Mouse (Mus musculus) layer of hippocampus, adult 2 months (tissue): ENCODE results near the gene Sag. TPM values are rescaled to one million over a fixed set of nuclear protein-coding genes. Genes with fewer than 3 reads are reported as not detected.

ENCODE experiments used
- DNase-seq, 2 experiments: peaks; one replicate each; pipeline ENCODE4 v3.0.0; 2022; ENCODE audit warnings: low spot score in 2 of 2
- H3K27ac ChIP-seq: fragments of 200-600 bp; 2 replicates; pipeline ENCODE4 v1.8.1; 2022
- H3K4me3 ChIP-seq: fragments of 200-600 bp; 2 replicates; pipeline ENCODE4 v1.8.1; 2022; ENCODE audit warnings: mild to moderate bottlenecking
- CTCF ChIP-seq: fragments of 200-600 bp; conservative IDR thresholded peaks from 2 replicates; pipeline ENCODE4 v1.8.1; 2022; ENCODE audit warnings: antibody characterized with exemption, mild to moderate bottlenecking, moderate library complexity
- total RNA-seq, 2 experiments: library from RNA; stranded (reverse); gene quantifications; 2 replicates each; pipeline ENCODE4 v1.2.3; 2021

Gene Sag
- total RNA-seq, 2 experiments from 2014 or later, result 2.0 to 2.6 TPM

GRCm38 (mm10) chr1:87852081-87852790, 48.8 kb downstream of the Sag start:
- TF ChIP-seq CTCF, result no peak
- Histone ChIP-seq H3K4me3 (no peak overlapping the region), H3K27ac (peak overlapping the region; percentile 78)
- no peak for DNase-seq

- peak in 1 of 2 experiments; percentile 60 for DNase-seq
- H3K27ac ChIP-seq, result peak within 1 kb of the TSS; percentile 91
- H3K4me3 ChIP-seq, result peak within 1 kb of the TSS; percentile 83
- TF ChIP-seq CTCF, result no peak
Measured at GRCm38 (mm10) chr1:87852892-87853600, 49.6 kb downstream of the Sag start, which contains the start of gene Dgkd. Gene Dgkd, plus strand, starts transcription at chr1:87853287.

- H3K27ac ChIP-seq, result peak overlapping the region; percentile 91
- TF ChIP-seq CTCF, result no peak
- no peak for DNase-seq
- peak overlapping the region; percentile 83 for H3K4me3 ChIP-seq
Measured at GRCm38 (mm10) chr1:87853601-87854361, 50.3 kb downstream of the Sag start.

- peak overlapping the region; percentile 83 for H3K4me3 ChIP-seq
- no peak for TF ChIP-seq CTCF
- H3K27ac ChIP-seq, result peak overlapping the region; percentile 91
- no peak for DNase-seq
Measured at GRCm38 (mm10) chr1:87854411-87854810, 50.9 kb downstream of the Sag start.

- peak overlapping the region; percentile 91 for H3K27ac ChIP-seq
- DNase-seq, result no peak
- H3K4me3 ChIP-seq, result peak overlapping the region; percentile 83
- no peak for TF ChIP-seq CTCF
Measured at GRCm38 (mm10) chr1:87854851-87855251, 51.4 kb downstream of the Sag start.

- no peak for DNase-seq
- no peak for TF ChIP-seq CTCF
- Histone ChIP-seq H3K4me3 (peak overlapping the region; percentile 83), H3K27ac (peak overlapping the region; percentile 91)
Measured at GRCm38 (mm10) chr1:87855522-87855921, 52.0 kb downstream of the Sag start.

- Histone ChIP-seq H3K4me3 (no peak overlapping the region; the same call in 1 of the 2 replicates), H3K27ac (peak overlapping the region; percentile 63)
- peak in 1 of 2 experiments; percentile 34 for DNase-seq
- no peak for TF ChIP-seq CTCF
Measured at GRCm38 (mm10) chr1:87856823-87857222, 53.3 kb downstream of the Sag start.

GRCm38 (mm10) chr1:87858031-87858430, 54.6 kb downstream of the Sag start:
- no peak for TF ChIP-seq CTCF
- no peak overlapping the region for H3K4me3 ChIP-seq
- 0 out of 2 replicates have a peak overlapping the region, but pooled peaks have one; percentile 63 for H3K27ac ChIP-seq

GRCm38 (mm10) chr1:87858529-87858928, 55.0 kb downstream of the Sag start:
- no peak overlapping the region for H3K27ac ChIP-seq
- no peak for TF ChIP-seq CTCF
- DNase-seq, result no peak

More at GRCm38 (mm10) chr1:87858031-87858430, 54.6 kb downstream of the Sag start:
- DNase-seq, result no peak

GRCm38 (mm10) chr1:87863602-87864001, 60.1 kb downstream of the Sag start:
- no peak for DNase-seq
- H3K4me3 ChIP-seq, result no peak overlapping the region

More at GRCm38 (mm10) chr1:87858529-87858928, 55.0 kb downstream of the Sag start:
- H3K4me3 ChIP-seq, result no peak overlapping the region

GRCm38 (mm10) chr1:87864889-87865288, 61.4 kb downstream of the Sag start:
- no peak for DNase-seq
- TF ChIP-seq CTCF, result no peak
- no peak overlapping the region for H3K27ac ChIP-seq
- no peak overlapping the region for H3K4me3 ChIP-seq

More at GRCm38 (mm10) chr1:87863602-87864001, 60.1 kb downstream of the Sag start:
- no peak overlapping the region for H3K27ac ChIP-seq
- TF ChIP-seq CTCF, result no peak

GRCm38 (mm10) chr1:87866672-87867071, 63.2 kb downstream of the Sag start:
- DNase-seq, result no peak
- no peak for TF ChIP-seq CTCF
- peak overlapping the region; percentile 29; the same call in 1 of the 2 replicates for H3K27ac ChIP-seq
- H3K4me3 ChIP-seq, result no peak overlapping the region

- no peak for DNase-seq
- Histone ChIP-seq H3K27ac (no peak overlapping the region; the same call in 1 of the 2 replicates), H3K4me3 (no peak overlapping the region)
- no peak for TF ChIP-seq CTCF
Measured at GRCm38 (mm10) chr1:87871546-87871945, 68.1 kb downstream of the Sag start.
